Mouse (Mus musculus) left cerebral cortex, adult 6 months (tissue): ENCODE data around the gene Shc2. TPM values are rescaled to one million over a fixed set of nuclear protein-coding genes. Genes with fewer than 3 reads are reported as not detected.

Source experiments
- long read RNA-seq, 2 experiments: library from polyadenylated mRNA; unstranded; transcript quantifications; one replicate each; pipeline ENCODE4 v2.0.0; 2019 to 2020
- polyA plus RNA-seq: library from polyadenylated mRNA; unstranded; fragments of <200 nt; fragmentation: Nextera tagmentation; gene quantifications from 2 replicates; pipeline ENCODE4 v1.2.3, GENCODE M21; 2021

Shc2 gene
- polyA plus RNA-seq, result 2.0 and 14.5 TPM in 2 replicates
- long read RNA-seq, experiment 1, transcript Shc2-201 (13 exons, 3,243 nt), result major isoform, 10 of 19 reads
- long read RNA-seq, experiment 1, partial matches to known transcripts, result 4 of 19 reads
- long read RNA-seq, experiment 1, other reads (novel, unspliced or antisense), result 4 of 19 reads
- long read RNA-seq, experiment 2, partial matches to known transcripts, result 1 of 10 reads
- long read RNA-seq, experiment 2, other reads (novel, unspliced or antisense), result 5 of 10 reads

DNA sequence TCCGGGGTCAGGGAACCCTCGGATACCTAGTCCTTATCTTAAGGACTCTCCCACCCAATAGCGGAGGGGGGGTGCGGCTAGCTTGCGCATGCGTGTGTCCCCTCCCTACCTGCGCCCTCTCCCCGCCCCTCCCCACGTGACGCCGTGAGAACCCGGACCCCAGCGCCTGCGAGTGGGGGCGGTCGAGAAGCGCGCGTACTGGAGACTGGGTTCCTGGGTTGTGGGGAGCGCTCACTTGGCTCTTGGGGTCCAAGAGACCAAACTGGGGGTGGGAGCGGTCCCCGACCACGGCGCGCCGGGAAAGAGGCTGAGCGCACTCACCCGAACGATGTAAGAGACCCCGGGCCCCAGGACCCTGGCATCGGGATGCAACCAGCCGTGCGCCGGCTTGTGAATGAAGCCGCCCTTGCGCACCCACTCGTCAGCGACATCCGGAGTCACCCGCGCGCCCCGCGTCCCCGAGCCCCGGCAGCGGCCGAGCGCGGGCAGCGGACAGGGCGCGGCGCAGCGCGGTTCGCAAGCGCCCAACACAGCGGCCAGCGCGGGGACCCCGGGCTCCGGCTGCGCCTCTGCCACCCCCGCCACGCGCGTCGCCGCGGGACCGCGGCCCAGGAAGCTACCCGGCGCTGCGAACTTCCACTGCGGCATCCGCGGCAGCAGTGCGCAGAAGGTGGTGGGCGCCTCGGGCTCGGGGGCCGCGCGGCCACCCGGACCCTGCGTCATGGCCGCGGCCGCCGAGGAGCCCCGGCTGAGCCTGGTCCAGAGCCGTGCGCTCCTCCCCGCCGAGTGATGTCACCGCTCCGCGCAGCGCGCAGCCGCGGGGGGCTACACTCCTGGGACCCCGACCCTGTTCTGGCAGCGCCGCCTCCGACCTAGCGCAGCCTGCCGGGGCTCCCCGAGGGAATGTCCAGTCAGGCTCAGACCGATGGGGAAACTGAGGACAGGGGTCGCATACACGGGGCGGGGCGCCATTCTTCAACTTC lies at the start of gene Shc2:
Gene Shc2, minus strand, starts transcription at position 791 of the 983 bp plus-strand sequence.

GRCm38 (mm10) chr10:79681591-79682245 lies 44.0 kb upstream of the Shc2 start, which contains the start of gene Cdc34:
Gene Cdc34, plus strand, starts transcription at chr10:79682195.

DNA sequence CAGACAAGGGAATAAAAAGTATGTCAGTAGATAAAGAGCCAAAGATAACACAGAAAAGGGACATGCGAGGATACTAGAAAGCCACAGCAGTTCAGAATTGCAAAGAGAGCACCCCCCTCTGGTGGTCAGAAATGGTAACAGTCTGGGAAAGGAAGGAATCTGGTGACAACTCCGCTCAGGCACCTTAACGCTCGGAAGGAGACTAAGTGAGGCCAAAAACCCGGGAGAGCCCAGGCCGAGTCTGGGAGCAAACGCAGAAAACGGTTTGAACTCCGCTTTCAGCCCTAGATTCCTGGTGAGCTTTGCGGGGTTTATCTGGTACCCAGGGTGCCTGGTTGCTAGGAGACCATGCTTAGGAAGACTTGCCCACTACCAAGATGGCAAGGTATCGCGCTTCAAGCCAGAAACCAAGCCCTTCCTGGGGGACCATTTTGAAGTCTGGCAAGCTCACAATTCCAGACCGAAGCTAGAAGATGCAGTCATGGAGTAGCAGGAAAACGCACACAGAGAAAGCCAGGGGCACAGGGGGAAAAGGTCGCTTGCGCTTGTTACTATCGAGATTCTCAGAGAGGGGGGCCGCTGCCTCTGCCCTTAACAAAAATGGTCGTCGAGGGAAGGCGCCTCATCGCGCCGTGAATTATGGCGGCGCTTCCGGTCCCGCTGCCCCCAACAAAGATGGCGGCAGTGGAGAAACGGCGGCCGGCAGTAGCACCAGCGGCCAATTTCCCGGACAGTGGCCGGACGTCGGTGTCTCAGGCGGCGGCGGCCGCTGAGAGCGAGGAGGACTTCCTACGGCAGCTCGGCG lies 31.3 kb upstream of the Shc2 start, which contains the start of gene Tpgs1:
Gene Tpgs1, plus strand, starts transcription at position 599 of the 805 bp plus-strand sequence.

DNA sequence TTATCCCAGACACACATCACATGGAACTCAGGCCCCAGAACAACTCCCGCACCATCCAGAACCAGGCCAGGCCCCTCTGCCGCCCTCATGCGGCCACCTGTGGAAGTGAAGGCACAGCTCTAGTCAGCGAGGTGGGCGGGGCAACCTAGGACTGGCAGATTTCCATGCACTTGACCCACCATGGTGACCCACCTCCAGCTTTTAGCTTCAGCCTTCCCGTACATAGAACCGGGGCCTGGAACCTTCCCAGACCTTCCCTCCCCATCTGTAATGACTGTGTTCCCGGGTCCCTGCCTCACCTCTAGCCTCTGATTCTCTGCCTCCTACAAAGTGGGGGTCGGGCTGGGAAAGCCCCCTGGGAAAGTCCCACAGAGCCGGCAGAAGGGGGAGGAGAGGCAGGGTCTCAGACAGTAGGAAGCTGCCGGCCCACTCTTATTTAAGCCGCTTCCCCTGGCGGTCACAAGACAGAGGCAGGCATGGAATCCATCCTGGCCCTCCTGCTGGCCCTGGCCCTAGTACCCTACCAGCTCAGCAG lies 26.5 kb upstream of the Shc2 start, which contains the start of gene Madcam1:
Gene Madcam1, plus strand, starts transcription at position 429 of the 535 bp plus-strand sequence.

GRCm38 (mm10) chr10:79645711-79646110 lies 8.0 kb upstream of the Shc2 start, which contains the start of gene Odf3l2:
Gene Odf3l2, minus strand, starts transcription at chr10:79645738.

DNA sequence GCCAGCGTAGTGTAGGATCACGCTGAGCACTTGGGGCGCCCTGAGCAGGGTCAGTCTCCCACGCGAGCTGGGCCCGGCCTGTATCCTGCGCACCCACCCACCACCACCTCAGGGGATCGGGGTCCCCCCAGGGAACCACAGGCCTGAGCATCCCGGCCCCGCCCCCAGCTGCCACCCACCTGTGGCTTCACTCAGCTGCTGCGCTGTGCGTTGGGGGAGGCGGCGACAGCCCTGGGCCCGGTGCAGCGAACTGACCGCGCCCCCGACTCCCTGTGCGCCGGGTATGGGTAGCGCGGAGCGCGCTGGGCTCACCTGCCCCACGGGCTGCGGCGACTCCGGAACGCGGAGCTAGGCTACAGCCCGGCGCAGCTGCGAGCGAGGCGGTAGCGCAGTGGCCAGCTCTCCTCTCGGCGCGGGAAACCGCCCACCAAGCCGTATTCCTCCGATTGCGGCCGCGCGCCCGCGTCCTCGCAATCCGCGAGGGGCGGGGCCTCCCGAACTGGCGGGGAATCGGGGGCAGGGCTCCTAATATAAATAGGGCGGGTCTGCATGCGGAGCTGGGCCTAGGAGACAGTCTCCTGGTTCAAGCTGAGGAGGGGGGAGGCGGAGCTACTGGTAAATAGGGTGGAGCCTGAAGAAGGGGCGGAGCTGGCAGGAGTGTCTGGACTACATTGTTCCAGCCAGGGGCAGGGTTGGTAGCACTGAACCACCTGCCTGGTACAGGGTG lies 24.0 kb downstream of the Shc2 start, which contains the start of gene C2cd4c:
Gene C2cd4c, minus strand, starts transcription at position 448 of the 727 bp plus-strand sequence.

DNA sequence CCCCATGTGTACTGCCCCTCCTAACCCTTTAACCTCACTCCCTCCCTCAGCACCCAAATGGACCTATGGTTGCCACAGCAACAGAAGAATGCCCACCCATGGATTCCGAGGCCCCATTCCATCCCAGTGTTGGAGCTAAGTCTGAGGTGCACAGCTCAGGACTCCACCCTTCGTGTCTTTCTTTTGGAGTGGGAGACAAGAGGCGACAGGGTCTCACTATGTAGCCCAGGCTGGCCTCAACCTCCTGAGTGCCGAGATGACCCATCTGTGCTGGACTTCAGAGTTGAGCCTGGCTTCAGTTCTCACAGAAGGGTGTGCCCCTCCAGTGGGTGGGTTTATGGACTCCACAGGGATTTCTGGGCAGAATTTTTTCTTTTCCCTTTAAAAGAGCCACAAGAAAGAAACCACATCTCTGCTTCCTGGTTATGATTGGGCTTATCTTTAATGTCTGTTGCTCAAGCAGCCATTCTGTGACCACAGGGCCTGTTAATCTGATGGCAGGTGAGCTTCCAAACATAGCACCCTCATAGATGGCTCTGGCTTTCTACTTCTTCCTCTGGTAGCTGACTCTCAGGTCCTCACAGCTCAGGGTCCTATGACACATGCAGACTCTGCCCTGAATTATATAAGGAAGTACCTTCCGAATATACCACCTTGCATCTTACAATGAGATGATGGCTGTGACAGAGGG lies 50.5 kb downstream of the Shc2 start, which contains the start of gene Theg:
Gene Theg, minus strand, starts transcription at position 271 of the 691 bp plus-strand sequence.

Other genes with a start within 250 kb of the Shc2 start
- not detected in 2 replicates for gene Vmn2r83, start 169.2 kb downstream of the Shc2 start, polyA plus RNA-seq
- gene Plpp2, start 104.1 kb downstream of the Shc2 start, polyA plus RNA-seq, result 6.0 and 8.3 TPM in 2 replicates
- gene Mier2, start 82.7 kb downstream of the Shc2 start, polyA plus RNA-seq, result 23.5 and 23.7 TPM in 2 replicates
- gene Theg, start 50.6 kb downstream of the Shc2 start, polyA plus RNA-seq, result 1.4 and 2.3 TPM in 2 replicates
- 0.83 and 1.3 TPM in 2 replicates for gene C2cd4c, start 23.9 kb downstream of the Shc2 start, polyA plus RNA-seq
- 0.27 and 0.31 TPM in 2 replicates for gene Odf3l2, start 7.8 kb upstream of the Shc2 start, polyA plus RNA-seq
- gene Madcam1, start 26.6 kb upstream of the Shc2 start, polyA plus RNA-seq, result not detected in 2 replicates
- 153 and 198 TPM in 2 replicates for gene Tpgs1, start 31.5 kb upstream of the Shc2 start, polyA plus RNA-seq
- 20.2 and 34.0 TPM in 2 replicates for gene Cdc34, start 44.3 kb upstream of the Shc2 start, polyA plus RNA-seq
- 0.33 and 0.59 TPM in 2 replicates for gene Gzmm, start 51.1 kb upstream of the Shc2 start, polyA plus RNA-seq
- 1,192 and 1,209 TPM in 2 replicates for gene Bsg, start 66.6 kb upstream of the Shc2 start, polyA plus RNA-seq
- 2.8 and 11.0 TPM in 2 replicates for gene Hcn2, start 78.7 kb upstream of the Shc2 start, polyA plus RNA-seq
- gene Polrmt, start 108.7 kb upstream of the Shc2 start, polyA plus RNA-seq, result 16.1 and 23.3 TPM in 2 replicates
- 5.9 and 7.2 TPM in 2 replicates for gene Fgf22, start 117.2 kb upstream of the Shc2 start, polyA plus RNA-seq
- 8.2 and 82.8 TPM in 2 replicates for gene Rnf126, start 129.0 kb upstream of the Shc2 start, polyA plus RNA-seq
- 1.2 and 1.8 TPM in 2 replicates for gene Fstl3, start 139.4 kb upstream of the Shc2 start, polyA plus RNA-seq
- 1.1 and 2.3 TPM in 2 replicates for gene Prss57, start 153.0 kb upstream of the Shc2 start, polyA plus RNA-seq
- 53.6 and 165 TPM in 2 replicates for gene Palm, start 155.7 kb upstream of the Shc2 start, polyA plus RNA-seq
- gene Misp, start 183.1 kb upstream of the Shc2 start, polyA plus RNA-seq, result 0.13 and 0.25 TPM in 2 replicates
- gene Ptbp1, start 216.5 kb upstream of the Shc2 start, polyA plus RNA-seq, result 15.2 and 16.7 TPM in 2 replicates
- gene Prtn3, start 236.6 kb upstream of the Shc2 start, polyA plus RNA-seq, result 5.8 and 7.2 TPM in 2 replicates
- gene Plppr3, start 236.7 kb upstream of the Shc2 start, polyA plus RNA-seq, result 33.9 and 47.5 TPM in 2 replicates
- gene Elane, start 248.3 kb upstream of the Shc2 start, polyA plus RNA-seq, result not detected in 2 replicates